Comparison of ENCODE assay signal across 23 mouse cellular contexts in genomic region chr4:70332981-70333380, GRCm38 (mm10).
DNase-seq lines count a peak whose midpoint lies in the region; ATAC-seq lines count a peak whose summit lies in the region.
"Had no signal": no experiment of that assay in that cellular context is flagged by ENCODE, and none has a peak within 500 bp of the region (broad histone marks: within the 10 kb centered on the region; RNA-seq: fewer than 3 reads in every experiment).

No protein-coding gene starts in this region.

- intact Hi-C loops in heart, postnatal 10 days (cut with DNase I) = no loop called here

- peaks cover 60% of the 10 kb centered on the region for H3K36me3 ChIP-seq in forebrain, embryonic 10.5 days (replicated peaks)
- 0 out of 2 replicates have a peak, but pooled peaks cover 6% of the 10 kb centered on the region for H3K36me3 ChIP-seq in forebrain, embryonic 14.5 days (ENCODE audit: control insufficient read depth, insufficient read depth, low read length)
- H3K36me3 ChIP-seq: heart, embryonic 15.5 days had no signal

- DNase-seq in forebrain, embryonic 10.5 days (ENCODE audit: extremely low spot score, low spot score) = no peak
- no peak for DNase-seq in forebrain, embryonic 14.5 days (ENCODE audit: low spot score)
- peak; percentile 4 for DNase-seq in ES-CJ7 (ENCODE audit: low read depth, low spot score)
- DNase-seq in adrenal gland, adult 8-10 months = peak; percentile 76
- peak; percentile 49 to 78 for DNase-seq in adrenal gland, postnatal 36 days
- DNase-seq in heart, postnatal 10 days = no peak
- no peak for DNase-seq in gastrocnemius, adult 8-10 months (ENCODE audit: low spot score in 2 of 2)
- DNase-seq: B cell, adult 2 months; cerebellum, adult 2 months; cerebellum, postnatal 14 days; gastrocnemius, postnatal 10 days; heart, adult 2 months; kidney, adult 9 months had no signal

- H3K27me3 ChIP-seq in forebrain, embryonic 10.5 days (ENCODE audit: poor library complexity, severe bottlenecking) = no peaks in the 10 kb centered on the region
- H3K27me3 ChIP-seq in forebrain, embryonic 14.5 days (replicated peaks; ENCODE audit: control insufficient read depth, insufficient read depth, low read length) = no peaks in the 10 kb centered on the region
- H3K27me3 ChIP-seq: embryonic facial prominence, embryonic 13.5 days; forebrain, embryonic 13.5 days; heart, embryonic 15.5 days; hindbrain, embryonic 15.5 days had no signal

- no peak overlapping the region for H3K4me2 ChIP-seq in forebrain, embryonic 14.5 days (ENCODE audit: low read length)
- H3K4me2 ChIP-seq: embryonic facial prominence, embryonic 13.5 days; forebrain, embryonic 13.5 days; heart, embryonic 11.5 days; heart, embryonic 15.5 days; hindbrain, embryonic 15.5 days had no signal

- 92% methylated on average over 6 of the region's 6 CpGs for WGBS in forebrain, embryonic 10.5 days
- 91% methylated on average over 6 of the region's 6 CpGs for WGBS in forebrain, embryonic 14.5 days

- H3K9me3 ChIP-seq in forebrain, embryonic 10.5 days = no peaks in the 10 kb centered on the region
- no peaks in the 10 kb centered on the region for H3K9me3 ChIP-seq in forebrain, embryonic 14.5 days (replicated peaks; ENCODE audit: control insufficient read depth, low read length)
- H3K9me3 ChIP-seq: embryonic facial prominence, embryonic 13.5 days; forebrain, embryonic 13.5 days; G1E; heart, embryonic 15.5 days; hindbrain, embryonic 15.5 days had no signal

- no peak for ATAC-seq in forebrain, embryonic 14.5 days
- no peak for ATAC-seq in cerebellum, adult (ENCODE audit: insufficient number of reproducible peaks, low FRiP score, low TSS enrichment)
- ATAC-seq: CD4-positive, CD25-positive, alpha-beta regulatory T cell, adult 4 months; forebrain, embryonic 13.5 days; inflammation-experienced regulatory T-cells, adult 6 months; intestine, postnatal 0 days had no signal

- no peak overlapping the region for H3K9ac ChIP-seq in forebrain, embryonic 14.5 days (ENCODE audit: low read length)
- H3K9ac ChIP-seq: embryonic facial prominence, embryonic 13.5 days; forebrain, embryonic 13.5 days; heart, embryonic 15.5 days; hindbrain, embryonic 15.5 days had no signal

- peaks cover 16% of the 10 kb centered on the region for H3K4me1 ChIP-seq in forebrain, embryonic 10.5 days
- H3K4me1 ChIP-seq in forebrain, embryonic 14.5 days (ENCODE audit: control insufficient read depth, insufficient read depth, low read length) = peaks cover 3% of the 10 kb centered on the region; the same call in 1 of the 2 replicates
- H3K4me1 ChIP-seq: embryonic facial prominence, embryonic 13.5 days had no signal

- no peak overlapping the region for H3K4me3 ChIP-seq in forebrain, embryonic 10.5 days
- H3K4me3 ChIP-seq in forebrain, embryonic 14.5 days (ENCODE audit: low read depth, low read length) = no peak overlapping the region
- H3K4me3 ChIP-seq: embryonic facial prominence, embryonic 13.5 days; forebrain, embryonic 13.5 days; heart, adult 2 months; heart, embryonic 15.5 days; hindbrain, embryonic 15.5 days had no signal

- peak overlapping the region; percentile 53; the same call in 1 of the 2 replicates for H3K27ac ChIP-seq in forebrain, embryonic 10.5 days
- no peak overlapping the region for H3K27ac ChIP-seq in forebrain, embryonic 14.5 days (ENCODE audit: low read depth, low read length)
- H3K27ac ChIP-seq: embryonic facial prominence, embryonic 13.5 days; forebrain, embryonic 13.5 days; heart, adult 2 months; heart, embryonic 15.5 days; hindbrain, embryonic 15.5 days had no signal

Comparison
In these comparisons a context has a peak if more than half of its experiments do, and no peak if none do; other contexts are left out.
1. DNase-seq: peak in ES-CJ7 (single experiment), adrenal gland, adult 8-10 months (single experiment) and adrenal gland, postnatal 36 days (2 of 2); none in forebrain, embryonic 10.5 days (single experiment), forebrain, embryonic 14.5 days (single experiment), heart, postnatal 10 days (0 of 2) and gastrocnemius, adult 8-10 months (0 of 2).